Mouse (Mus musculus): ENCODE measurements around the gene Tnrc6c.

DNA sequence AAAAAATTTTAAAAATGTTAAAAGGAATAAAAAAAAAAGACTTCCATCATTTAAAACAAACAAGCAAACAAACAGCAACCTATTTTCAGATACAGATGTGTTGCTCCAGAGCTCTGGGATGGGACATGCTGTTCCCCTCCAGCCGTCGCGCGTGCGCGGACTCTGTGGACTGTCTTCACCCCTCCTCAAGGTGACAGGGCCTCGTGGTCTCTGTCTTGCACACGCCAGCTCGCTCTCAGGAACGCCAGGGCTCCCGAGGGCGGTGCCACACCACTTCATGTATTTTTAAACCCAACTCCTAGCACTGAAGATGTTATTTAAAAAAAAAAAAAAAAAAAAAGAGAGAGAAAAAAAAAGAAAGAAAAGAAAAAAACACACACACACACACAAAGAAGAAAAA lies 108.2 kb downstream of the Tnrc6c start:
- TF ChIP-seq CTCF (IDR thresholded peaks at IDR 0.05; ENCODE audit: low read depth, low read length) = no peak
- no peak for TF ChIP-seq POLR2A (IDR thresholded peaks at IDR 0.05; ENCODE audit: extremely low read depth, insufficient read depth, low read length)
